ENCODE assay signal across 8 mouse cellular contexts in the genomic region with DNA sequence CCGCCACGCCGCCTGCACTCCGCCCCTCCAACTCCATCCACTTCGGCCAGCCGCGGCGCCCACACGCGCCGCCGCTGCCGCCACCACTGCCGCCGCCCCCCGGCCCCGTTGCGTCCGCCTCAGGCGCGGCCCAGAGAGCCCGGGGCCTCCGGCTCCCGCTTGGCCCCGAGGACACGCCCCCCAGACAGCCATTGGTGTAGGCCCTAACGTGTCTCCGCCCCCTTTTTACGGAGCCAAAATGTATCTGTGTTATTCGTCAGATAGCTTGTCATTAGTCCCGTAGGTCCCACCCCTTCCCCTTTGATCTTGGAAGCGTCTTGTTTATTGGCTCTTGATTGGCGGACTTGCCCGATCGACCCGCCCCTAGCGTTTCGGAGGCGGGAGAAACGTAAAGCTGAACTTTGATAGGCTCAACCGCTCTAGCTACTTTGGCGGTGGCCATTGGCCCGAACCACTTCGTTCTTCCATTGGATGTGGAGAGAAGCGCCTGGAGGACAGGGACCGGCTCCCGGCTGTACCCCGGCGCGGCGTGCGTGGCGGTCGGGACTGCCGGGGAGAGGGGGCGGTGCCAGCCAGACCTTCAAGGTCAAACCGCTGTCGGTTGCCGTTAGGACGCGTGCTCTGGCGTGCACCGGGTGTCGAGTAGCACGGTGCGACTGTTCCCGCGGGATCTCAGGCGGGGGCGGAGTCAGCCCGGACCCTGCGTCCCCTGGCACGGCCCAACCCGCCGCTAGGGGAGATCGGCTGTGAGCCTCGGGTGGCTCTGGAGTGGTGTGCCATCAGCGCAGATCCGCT. TPM values are rescaled to one million over a fixed set of nuclear protein-coding genes. Genes with fewer than 3 reads are reported as not detected.
DNase-seq lines count a peak whose midpoint lies in the region; ATAC-seq lines count a peak whose summit lies in the region.

A gene (minus strand): TSS at position 152 of the 795 bp plus-strand sequence.

- peak; percentile 92 for ATAC-seq in erythroblast, adult 5-6 weeks (replicated peaks; ENCODE audit: low FRiP score, poor library complexity, severe bottlenecking)
- peak; percentile 97 for ATAC-seq in kidney, embryonic 15.5 days (replicated peaks; ENCODE audit: low FRiP score)
- peak; percentile 90 for ATAC-seq in monocyte, adult 5-6 weeks (replicated peaks; ENCODE audit: insufficient number of reproducible peaks, low FRiP score, low TSS enrichment, poor library complexity, severe bottlenecking)

- peak; percentile 97 for DNase-seq in B cell, adult 2 months
- DNase-seq in brain, adult 2 months (ENCODE audit: low read depth, low spot score), result peak; percentile 100
- peak; percentile 99 for DNase-seq in heart, embryonic 10.5 days (ENCODE audit: low spot score)
- peak; percentile 99 for DNase-seq in liver
- peak; percentile 97 to 98 for DNase-seq in spleen, postnatal 4 days (ENCODE audit: low spot score in 2 of 2)

- H3K9ac ChIP-seq in kidney, embryonic 15.5 days, result peak within 1 kb of the TSS; percentile 93

- under 1% methylated on average over 75 of the region's 79 CpGs for WGBS in heart, embryonic 10.5 days
- WGBS in kidney, embryonic 15.5 days, result under 1% methylated on average over 74 of the region's 79 CpGs

- peak within 1 kb of the TSS; percentile 97 for H3K27ac ChIP-seq in heart, embryonic 10.5 days
- peak within 1 kb of the TSS; percentile 100 for H3K27ac ChIP-seq in kidney, embryonic 15.5 days

- H3K4me1 ChIP-seq in heart, embryonic 10.5 days, result peaks cover 23% of the 10 kb centered on the region
- H3K4me1 ChIP-seq in kidney, embryonic 15.5 days, result peaks cover 26% of the 10 kb centered on the region

- peaks cover under 1% of the 10 kb centered on the region; the same call in 1 of the 2 replicates for H3K9me3 ChIP-seq in heart, embryonic 10.5 days
- H3K9me3 ChIP-seq in kidney, embryonic 15.5 days (replicated peaks), result no peaks in the 10 kb centered on the region

- no peaks in the 10 kb centered on the region for H3K36me3 ChIP-seq in heart, embryonic 10.5 days
- no peaks in the 10 kb centered on the region for H3K36me3 ChIP-seq in kidney, embryonic 15.5 days

- peak within 1 kb of the TSS; percentile 96 for H3K4me3 ChIP-seq in heart, embryonic 10.5 days
- H3K4me3 ChIP-seq in kidney, embryonic 15.5 days (replicated peaks), result peak within 1 kb of the TSS; percentile 93

- H3K4me2 ChIP-seq in kidney, embryonic 15.5 days, result peak within 1 kb of the TSS; percentile 91

- H3K27me3 ChIP-seq in heart, embryonic 10.5 days (ENCODE audit: insufficient read depth, poor library complexity, severe bottlenecking), result peaks cover 20% of the 10 kb centered on the region; the same call in 1 of the 2 replicates
- no peaks in the 10 kb centered on the region for H3K27me3 ChIP-seq in kidney, embryonic 15.5 days

RNA-seq across cellular contexts. Expression of the gene that starts here (rescaled TPM):
- total RNA-seq in erythroblast, adult 5-6 weeks (2015; ENCODE audit: low replicate concordance), result 3.8 and 12.1 TPM in 2 replicates
- 9.7 and 10.9 TPM in 2 replicates for total RNA-seq in erythroblast, adult 5-6 weeks (2017; ENCODE audit: low replicate concordance)
- 9.2 and 13.7 TPM in 2 replicates for polyA plus RNA-seq in heart, embryonic 10.5 days (2016; fragmentation: Nextera tagmentation; extraction: Ambion mirVana)
- 13.7 and 14.3 TPM in 2 replicates for polyA plus RNA-seq in kidney, embryonic 15.5 days (2015; fragmentation: Nextera tagmentation; extraction: Ambion mirVana)
- total RNA-seq in monocyte, adult 5-6 weeks (2017), result 68.7 to 103 TPM (median 101 TPM) in 3 replicates

Comparison
In these comparisons a context has a peak if more than half of its experiments do, and no peak if none do; other contexts are left out.
1. Peak in every context shown above with its lines: DNase-seq, ATAC-seq, H3K4me3 ChIP-seq and H3K27ac ChIP-seq.